Mouse (Mus musculus) forebrain, embryonic 15.5 days (tissue): Measurements from ENCODE around the gene Spc24. TPM values are rescaled to one million over a fixed set of nuclear protein-coding genes. Genes with fewer than 3 reads are reported as not detected.

ENCODE experiments used
- ATAC-seq: fragments of 200-750 bp; cut with Nextera tagmentation; replicated peaks from 2 replicates; pipeline ENCODE4 v1.8.0; 2017; ENCODE audit warnings: mild to moderate bottlenecking, moderate TSS enrichment, moderate library complexity
- H3K27ac ChIP-seq: fragments of 300-500 bp; sonication (generic); replicated peaks from 2 replicates; pipeline ENCODE4 v1.5.1; 2015; ENCODE audit warnings: mild to moderate bottlenecking, inconsistent platforms
- H3K27me3 ChIP-seq: fragments of 300-500 bp; sonication (generic); 2 replicates; pipeline ENCODE4 v1.6.1; 2015; ENCODE audit warnings: inconsistent platforms
- H3K36me3 ChIP-seq: fragments of 300-500 bp; sonication (generic); 2 replicates; pipeline ENCODE4 v1.6.1; 2015; ENCODE audit warnings: mild to moderate bottlenecking, inconsistent platforms
- H3K4me1 ChIP-seq: fragments of 300-500 bp; sonication (generic); 2 replicates; pipeline ENCODE4 v1.6.1; 2015; ENCODE audit warnings: inconsistent platforms
- H3K4me2 ChIP-seq: fragments of 300-500 bp; sonication (generic); replicated peaks from 2 replicates; pipeline ENCODE4 v1.6.1; 2015; ENCODE audit warnings: mild to moderate bottlenecking, inconsistent platforms
- H3K4me3 ChIP-seq: fragments of 300-500 bp; sonication (generic); 2 replicates; pipeline ENCODE4 v1.5.1; 2015; ENCODE audit warnings: mild to moderate bottlenecking, inconsistent platforms
- H3K9ac ChIP-seq: fragments of 300-500 bp; sonication (generic); replicated peaks from 2 replicates; pipeline ENCODE4 v1.6.1; 2015; ENCODE audit warnings: mild to moderate bottlenecking, inconsistent platforms
- H3K9me3 ChIP-seq: fragments of 300-500 bp; sonication (generic); 2 replicates; pipeline ENCODE4 v1.6.1; 2016; ENCODE audit warnings: inconsistent platforms
- WGBS: fragments of 180-500 bp; shearing (Covaris S2); methylation state at CpG from one replicate; pipeline ENCODE4 v1.1.7; 2015; ENCODE audit warnings: mixed read lengths; 5-methylcytosine and 5-hydroxymethylcytosine counted together
- polyA plus RNA-seq: library from polyadenylated mRNA; unstranded; fragments of >200 nt; fragmentation: Nextera tagmentation; extraction: Ambion mirVana; gene quantifications from 2 replicates; pipeline ENCODE4 v1.2.1, GENCODE M21; 2015

The Spc24 gene
- polyA plus RNA-seq, 1 experiment from 2014 or later = 41.7 TPM

- Histone ChIP-seq H3K4me3 (no peak overlapping the region), H3K36me3 (no peaks in the 10 kb centered on the region), H3K9me3 (no peaks in the 10 kb centered on the region), H3K27ac (no peak overlapping the region), H3K4me1 (peaks cover 13% of the 10 kb centered on the region), H3K27me3 (no peaks in the 10 kb centered on the region), H3K4me2 (no peak overlapping the region), H3K9ac (no peak overlapping the region)
- ATAC-seq = no peak
- 84% methylated on average over 13 of the region's 13 CpGs for WGBS
Measured at GRCm38 (mm10) chr9:21754516-21755321, 5.4 kb downstream of the Spc24 start.

GRCm38 (mm10) chr9:21754003-21754402, 6.1 kb downstream of the Spc24 start:
- no peaks in the 10 kb centered on the region for H3K27me3 ChIP-seq
- no peak overlapping the region for H3K27ac ChIP-seq
- 83% methylated on average over 2 of the region's 2 CpGs for WGBS
- H3K9me3 ChIP-seq = no peaks in the 10 kb centered on the region
- H3K36me3 ChIP-seq = 0 out of 2 replicates have a peak, but pooled peaks cover 4% of the 10 kb centered on the region
- no peak overlapping the region for H3K4me3 ChIP-seq
- no peak overlapping the region for H3K9ac ChIP-seq
- no peak for ATAC-seq
- H3K4me1 ChIP-seq = peaks cover 6% of the 10 kb centered on the region
- no peak overlapping the region for H3K4me2 ChIP-seq

- 60% methylated on average over 10 of the region's 10 CpGs for WGBS
- no peak overlapping the region for H3K4me3 ChIP-seq
- peaks cover 10% of the 10 kb centered on the region for H3K36me3 ChIP-seq
- H3K27me3 ChIP-seq = no peaks in the 10 kb centered on the region
- H3K9ac ChIP-seq = no peak overlapping the region
- H3K4me2 ChIP-seq = no peak overlapping the region
- ATAC-seq = no peak
- H3K4me1 ChIP-seq = peaks cover 4% of the 10 kb centered on the region; the same call in 1 of the 2 replicates
- H3K9me3 ChIP-seq = no peaks in the 10 kb centered on the region
- H3K27ac ChIP-seq = no peak overlapping the region
Measured at GRCm38 (mm10) chr9:21752252-21752792, 7.8 kb downstream of the Spc24 start.

DNA sequence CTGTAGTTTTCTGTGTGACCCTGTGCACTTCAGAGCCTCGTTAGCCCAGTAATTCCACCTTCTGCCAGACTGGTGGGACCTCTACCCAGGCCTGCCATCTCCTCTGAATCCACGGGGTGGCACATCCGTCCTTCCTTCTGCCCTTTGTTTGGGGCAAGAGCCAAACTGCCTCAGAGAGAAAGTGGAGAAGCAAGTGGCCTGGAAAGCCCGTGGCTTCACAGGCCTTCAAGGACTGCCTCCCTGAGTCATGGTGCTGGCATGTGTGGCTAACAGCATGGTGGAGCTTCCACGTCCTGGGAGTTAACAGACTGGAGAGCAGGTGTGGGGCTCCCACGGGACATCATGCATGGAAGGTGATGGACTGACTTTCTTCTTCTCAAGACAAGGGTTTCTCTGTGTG, 8.8 kb downstream of the Spc24 start:
- WGBS = 60% methylated on average over 6 of the region's 6 CpGs
- no peak overlapping the region for H3K4me3 ChIP-seq
- no peaks in the 10 kb centered on the region for H3K27me3 ChIP-seq
- H3K9ac ChIP-seq = no peak overlapping the region
- H3K4me1 ChIP-seq = peaks cover 4% of the 10 kb centered on the region; the same call in 1 of the 2 replicates
- H3K36me3 ChIP-seq = peaks cover 20% of the 10 kb centered on the region
- no peak overlapping the region for H3K4me2 ChIP-seq
- no peaks in the 10 kb centered on the region for H3K9me3 ChIP-seq
- H3K27ac ChIP-seq = no peak overlapping the region
- ATAC-seq = no peak

- H3K9me3 ChIP-seq = no peaks in the 10 kb centered on the region
- ATAC-seq = no peak
- WGBS = 87% methylated on average over 3 of the region's 3 CpGs
- no peak overlapping the region for H3K4me2 ChIP-seq
- H3K9ac ChIP-seq = no peak overlapping the region
- peaks cover 4% of the 10 kb centered on the region; the same call in 1 of the 2 replicates for H3K4me1 ChIP-seq
- H3K36me3 ChIP-seq = peaks cover 28% of the 10 kb centered on the region
- H3K27ac ChIP-seq = no peak overlapping the region
- no peak overlapping the region for H3K4me3 ChIP-seq
- H3K27me3 ChIP-seq = no peaks in the 10 kb centered on the region
Measured at GRCm38 (mm10) chr9:21750370-21750769, 9.7 kb downstream of the Spc24 start.

DNA sequence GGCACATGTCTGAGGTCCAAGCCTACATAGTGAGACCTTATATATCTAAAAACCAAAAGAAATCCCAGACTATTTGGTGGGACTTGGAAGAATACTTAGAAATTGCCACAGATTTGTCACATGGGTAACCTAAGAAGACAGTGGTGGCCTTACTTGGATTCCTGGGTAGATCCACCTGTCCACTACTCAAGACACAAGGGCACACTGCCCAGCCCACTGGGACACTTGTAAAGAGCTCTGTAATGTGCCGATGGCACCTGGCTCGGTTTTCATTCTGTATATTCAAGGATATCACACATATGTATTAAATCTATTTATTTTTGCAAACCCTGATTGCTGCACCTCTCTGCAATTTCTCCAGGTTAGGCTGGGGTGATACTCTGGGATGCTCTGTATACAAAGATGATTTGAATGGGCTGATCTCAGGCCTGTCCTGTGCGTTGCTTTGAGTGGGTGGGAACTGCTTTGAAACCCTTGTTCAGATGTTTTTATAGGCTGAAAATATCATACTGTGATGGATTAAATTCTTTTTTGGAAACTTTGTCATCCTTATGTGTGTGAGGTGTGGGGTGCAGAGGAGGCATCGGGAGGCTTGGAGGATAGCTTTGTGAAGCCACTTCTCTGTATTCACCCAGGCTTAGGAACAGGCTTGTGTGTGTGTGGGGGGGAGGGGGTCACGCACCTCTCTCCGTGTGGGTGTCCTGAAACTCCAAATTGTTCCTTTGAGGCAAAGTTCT, 10.6 kb downstream of the Spc24 start:
- H3K4me1 ChIP-seq = peaks cover 4% of the 10 kb centered on the region; the same call in 1 of the 2 replicates
- H3K4me2 ChIP-seq = no peak overlapping the region
- no peak for ATAC-seq
- 86% methylated on average over 6 of the region's 6 CpGs for WGBS
- H3K36me3 ChIP-seq = peaks cover 33% of the 10 kb centered on the region
- H3K27ac ChIP-seq = no peak overlapping the region
- H3K27me3 ChIP-seq = no peaks in the 10 kb centered on the region
- H3K9me3 ChIP-seq = no peaks in the 10 kb centered on the region
- no peak overlapping the region for H3K9ac ChIP-seq
- H3K4me3 ChIP-seq = no peak overlapping the region

GRCm38 (mm10) chr9:21748491-21748890, 11.6 kb downstream of the Spc24 start:
- ATAC-seq = no peak
- Histone ChIP-seq H3K36me3 (peaks cover 43% of the 10 kb centered on the region), H3K27ac (peak overlapping the region; percentile 75)

GRCm38 (mm10) chr9:21748033-21748432, 12.1 kb downstream of the Spc24 start:
- H3K27me3 ChIP-seq = no peaks in the 10 kb centered on the region
- H3K36me3 ChIP-seq = peaks cover 43% of the 10 kb centered on the region
- no peak overlapping the region for H3K9ac ChIP-seq
- peaks cover 4% of the 10 kb centered on the region; the same call in 1 of the 2 replicates for H3K4me1 ChIP-seq
- H3K27ac ChIP-seq = peak overlapping the region; percentile 75
- peak; percentile 67 for ATAC-seq
- no peaks in the 10 kb centered on the region for H3K9me3 ChIP-seq
- H3K4me2 ChIP-seq = no peak overlapping the region
- 71% methylated on average over 7 of the region's 7 CpGs for WGBS
- H3K4me3 ChIP-seq = no peak overlapping the region

More at GRCm38 (mm10) chr9:21748491-21748890, 11.6 kb downstream of the Spc24 start:
- no peak overlapping the region for H3K4me2 ChIP-seq
- H3K4me3 ChIP-seq = no peak overlapping the region
- H3K9me3 ChIP-seq = no peaks in the 10 kb centered on the region
- H3K9ac ChIP-seq = no peak overlapping the region
- no peaks in the 10 kb centered on the region for H3K27me3 ChIP-seq
- 86% methylated on average over 10 of the region's 10 CpGs for WGBS
- peaks cover 4% of the 10 kb centered on the region; the same call in 1 of the 2 replicates for H3K4me1 ChIP-seq

- no peak for ATAC-seq
- peaks cover 4% of the 10 kb centered on the region; the same call in 1 of the 2 replicates for H3K4me1 ChIP-seq
- H3K9ac ChIP-seq = no peak overlapping the region
- H3K9me3 ChIP-seq = no peaks in the 10 kb centered on the region
- H3K36me3 ChIP-seq = peaks cover 48% of the 10 kb centered on the region
- H3K4me3 ChIP-seq = no peak overlapping the region
- no peaks in the 10 kb centered on the region for H3K27me3 ChIP-seq
- H3K4me2 ChIP-seq = no peak overlapping the region
- 95% methylated on average over 3 of the region's 3 CpGs for WGBS
- H3K27ac ChIP-seq = peak overlapping the region; percentile 75
Measured at GRCm38 (mm10) chr9:21747238-21747774, 12.8 kb downstream of the Spc24 start.

GRCm38 (mm10) chr9:21741514-21741913, 18.6 kb downstream of the Spc24 start:
- Histone ChIP-seq H3K27ac (no peak overlapping the region), H3K36me3 (peaks cover 81% of the 10 kb centered on the region), H3K9ac (no peak overlapping the region), H3K9me3 (no peaks in the 10 kb centered on the region), H3K4me1 (no peaks in the 10 kb centered on the region), H3K4me2 (no peak overlapping the region), H3K27me3 (no peaks in the 10 kb centered on the region), H3K4me3 (no peak overlapping the region)
- ATAC-seq = no peak
- 96% methylated on average over 11 of the region's 11 CpGs for WGBS

DNA sequence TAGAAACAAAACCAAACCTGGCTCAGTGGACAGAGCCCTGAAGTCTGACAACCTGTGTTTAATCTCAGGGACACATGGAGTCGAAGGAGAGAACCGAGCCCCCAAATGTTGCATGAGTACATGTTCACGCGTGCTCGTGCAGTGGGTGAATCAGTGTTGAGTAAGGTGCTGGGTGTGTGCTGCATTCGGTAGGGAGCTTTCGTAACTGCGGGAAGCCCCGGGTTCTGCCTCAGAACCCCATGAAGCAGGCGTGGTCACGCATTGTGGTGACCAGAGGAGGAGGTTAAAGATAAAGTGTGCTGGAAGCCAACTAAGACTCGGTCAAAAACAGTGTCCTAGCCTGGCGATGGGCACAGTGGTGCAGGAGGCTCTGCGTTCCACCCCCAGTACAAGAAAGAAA, 19.7 kb downstream of the Spc24 start:
- peaks cover 82% of the 10 kb centered on the region for H3K36me3 ChIP-seq
- ATAC-seq = no peak
- H3K4me3 ChIP-seq = no peak overlapping the region
- H3K27ac ChIP-seq = no peak overlapping the region
- H3K4me2 ChIP-seq = no peak overlapping the region
- 97% methylated on average over 14 of the region's 14 CpGs for WGBS
- no peak overlapping the region for H3K9ac ChIP-seq
- H3K27me3 ChIP-seq = no peaks in the 10 kb centered on the region
- no peaks in the 10 kb centered on the region for H3K9me3 ChIP-seq
- no peaks in the 10 kb centered on the region for H3K4me1 ChIP-seq

- WGBS = 61% methylated on average over 7 of the region's 7 CpGs
- no peak overlapping the region for H3K9ac ChIP-seq
- H3K9me3 ChIP-seq = no peaks in the 10 kb centered on the region
- no peak overlapping the region for H3K27ac ChIP-seq
- peaks cover 84% of the 10 kb centered on the region for H3K36me3 ChIP-seq
- H3K27me3 ChIP-seq = no peaks in the 10 kb centered on the region
- peak; percentile 41; the same call in 1 of the 2 replicates for ATAC-seq
- H3K4me2 ChIP-seq = no peak overlapping the region
- no peak overlapping the region for H3K4me3 ChIP-seq
- no peaks in the 10 kb centered on the region for H3K4me1 ChIP-seq
Measured at GRCm38 (mm10) chr9:21738776-21739175, 21.3 kb downstream of the Spc24 start.
